Mouse (Mus musculus) stomach, postnatal 0 days (tissue): ENCODE results near the gene Krt39. TPM values are rescaled to one million over a fixed set of nuclear protein-coding genes. Genes with fewer than 3 reads are reported as not detected.

Experiments
- ATAC-seq: fragments of 200-750 bp; cut with Nextera tagmentation; 2 replicates; pipeline ENCODE4 v1.8.0; 2017; ENCODE audit not compliant: low FRiP score, low TSS enrichment
- DNase-seq: peaks from one replicate; pipeline ENCODE4 v3.0.0-alpha.2; 2016; ENCODE audit warnings: low spot score
- H3K27ac ChIP-seq: fragments of 300-500 bp; sonication (generic); replicated peaks from 2 replicates; pipeline ENCODE4 v1.5.1; 2014; ENCODE audit warnings: mild to moderate bottlenecking, control low read depth
- H3K27me3 ChIP-seq: fragments of 300-500 bp; sonication (generic); 2 replicates; pipeline ENCODE4 v1.6.1; 2014; ENCODE audit warnings: low read length; ENCODE audit not compliant: control insufficient read depth, insufficient read depth
- H3K36me3 ChIP-seq: fragments of 300-500 bp; sonication (generic); 2 replicates; pipeline ENCODE4 v1.6.1; 2014; ENCODE audit warnings: low read length, mixed read lengths; ENCODE audit not compliant: control insufficient read depth, insufficient read depth
- H3K4me1 ChIP-seq: fragments of 300-500 bp; sonication (generic); replicated peaks from 2 replicates; pipeline ENCODE4 v1.6.1; 2014; ENCODE audit warnings: antibody characterized with exemption; ENCODE audit not compliant: control insufficient read depth, insufficient read depth
- H3K4me2 ChIP-seq: fragments of 300-500 bp; sonication (generic); replicated peaks from 2 replicates; pipeline ENCODE4 v1.6.1; 2014; ENCODE audit warnings: low read depth, mild to moderate bottlenecking, control low read depth, moderate library complexity
- H3K4me3 ChIP-seq: fragments of 300-500 bp; sonication (generic); 2 replicates; pipeline ENCODE4 v1.5.1; 2014; ENCODE audit warnings: low read depth, low read length, control low read depth
- H3K9ac ChIP-seq: fragments of 300-500 bp; sonication (generic); 2 replicates; pipeline ENCODE4 v1.6.1; 2014; ENCODE audit warnings: mild to moderate bottlenecking, low read length, control low read depth, mixed read lengths
- H3K9me3 ChIP-seq: fragments of 300-500 bp; sonication (generic); 2 replicates; pipeline ENCODE4 v1.6.1; 2016; ENCODE audit warnings: low read length; ENCODE audit not compliant: control insufficient read depth
- CTCF ChIP-seq: IDR thresholded peaks from 2 replicates; pipeline ENCODE4 v1.5.1; 2016; ENCODE audit warnings: antibody characterized with exemption, low read depth, mild to moderate bottlenecking, moderate library complexity
- EP300 ChIP-seq: optimal IDR thresholded peaks from 2 replicates; pipeline ENCODE3; 2016; ENCODE audit warnings: antibody characterized with exemption
- WGBS: fragments of 180-500 bp; shearing (Covaris S2); extraction: QIAGEN DNeasy Blood & Tissue Kit; methylation state at CpG from one replicate; pipeline ENCODE4 v1.1.7; 2014; 5-methylcytosine and 5-hydroxymethylcytosine counted together
- polyA plus RNA-seq: library from polyadenylated mRNA; unstranded; fragments of >200 nt; fragmentation: Nextera tagmentation; extraction: Ambion mirVana; gene quantifications from 2 replicates; pipeline ENCODE4 v1.2.1, GENCODE M21; 2015

Gene Krt39
- polyA plus RNA-seq: 0.07 TPM in 1 of 2 replicates, not detected in the other

DNA sequence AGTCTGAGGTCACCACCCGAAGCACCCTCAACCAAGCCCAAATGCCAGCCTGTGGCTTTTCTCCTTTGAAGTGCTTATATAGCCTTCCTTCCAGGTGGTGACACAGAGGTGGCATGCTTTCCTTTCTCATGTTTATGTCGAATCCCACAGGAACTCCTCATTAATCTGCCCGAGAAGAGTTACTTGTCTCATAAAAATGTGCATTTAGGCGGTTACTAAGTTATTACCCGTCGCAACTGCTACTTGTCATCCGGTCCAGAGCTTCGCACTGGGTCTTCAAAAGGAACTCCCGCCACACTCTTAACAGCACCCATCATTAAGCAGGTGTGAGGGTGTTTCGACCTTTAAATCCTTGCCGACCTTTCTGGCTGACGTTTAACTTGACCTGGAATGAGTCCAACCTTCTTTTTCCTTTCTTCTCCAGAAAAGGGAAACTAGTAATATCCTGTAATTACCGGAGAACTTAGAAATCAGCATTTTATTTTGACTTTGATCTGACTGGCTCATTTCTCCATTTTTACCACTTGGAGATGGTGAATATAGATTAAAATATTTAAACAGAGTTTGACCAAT, at the start of gene Krt39:
Gene Krt39 (minus strand): TSS at position 51 of the 573 bp plus-strand sequence.
- TF ChIP-seq CTCF: no peak
- TF ChIP-seq EP300: no peak
- no peaks in the 10 kb centered on the region for H3K4me1 ChIP-seq
- H3K9me3 ChIP-seq: no peaks in the 10 kb centered on the region
- no peak for DNase-seq
- no peaks in the 10 kb centered on the region for H3K36me3 ChIP-seq
- no peak for ATAC-seq
- no peaks in the 10 kb centered on the region for H3K27me3 ChIP-seq
- H3K4me3 ChIP-seq: no peak within 1 kb of the TSS
- no peak within 1 kb of the TSS for H3K4me2 ChIP-seq
- WGBS: 71% methylated on average over 13 of the region's 13 CpGs
- H3K9ac ChIP-seq: no peak within 1 kb of the TSS
- no peak within 1 kb of the TSS for H3K27ac ChIP-seq

DNA sequence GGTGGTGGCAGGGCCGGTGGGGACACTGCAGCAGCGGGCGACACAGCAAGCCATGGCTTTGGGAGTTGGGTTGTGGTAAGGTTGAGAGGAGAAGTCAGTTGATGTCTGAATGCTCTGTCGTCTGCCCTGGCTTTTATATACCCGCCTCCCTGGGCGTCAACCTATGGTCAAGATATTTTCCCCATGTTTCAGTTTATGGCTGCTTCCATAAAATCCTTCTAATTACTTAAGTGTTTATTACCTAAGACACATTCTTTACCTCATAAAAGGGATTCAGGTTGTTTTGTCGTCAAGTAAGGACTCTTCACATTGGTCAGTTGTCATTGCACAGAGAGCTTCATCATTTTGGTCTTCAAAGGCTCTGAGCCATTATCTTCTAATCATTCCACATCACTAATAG, 45.4 kb upstream of the Krt39 start, which contains the start of gene Krtap3-1:
Gene Krtap3-1 (minus strand): TSS at position 101 of the 400 bp plus-strand sequence.
- no peak within 1 kb of the TSS for H3K4me2 ChIP-seq
- no peaks in the 10 kb centered on the region for H3K9me3 ChIP-seq
- no peak within 1 kb of the TSS for H3K9ac ChIP-seq
- no peak for TF ChIP-seq CTCF
- TF ChIP-seq EP300: no peak
- no peak for DNase-seq
- no peak within 1 kb of the TSS for H3K4me3 ChIP-seq
- no peak for ATAC-seq
- no peaks in the 10 kb centered on the region for H3K4me1 ChIP-seq
- 91% methylated on average over 7 of the region's 7 CpGs for WGBS
- H3K27ac ChIP-seq: no peak within 1 kb of the TSS
- H3K27me3 ChIP-seq: no peaks in the 10 kb centered on the region
- H3K36me3 ChIP-seq: no peaks in the 10 kb centered on the region

- Histone ChIP-seq H3K4me2 (no peak overlapping the region), H3K36me3 (no peaks in the 10 kb centered on the region), H3K27me3 (no peaks in the 10 kb centered on the region), H3K4me1 (no peaks in the 10 kb centered on the region), H3K4me3 (no peak overlapping the region), H3K9ac (no peak overlapping the region), H3K27ac (no peak overlapping the region), H3K9me3 (no peaks in the 10 kb centered on the region)
- no peak for DNase-seq
- ATAC-seq: no peak
- TF ChIP-seq EP300 (no peak), CTCF (no peak)
- WGBS: 79% methylated on average over 6 of the region's 6 CpGs
These were observed 41.4 kb upstream of the Krt39 start for GRCm38 (mm10) chr11:99562580-99562979.

- Histone ChIP-seq H3K27ac (no peak within 1 kb of the TSS), H3K36me3 (no peaks in the 10 kb centered on the region), H3K27me3 (no peaks in the 10 kb centered on the region), H3K4me2 (no peak within 1 kb of the TSS), H3K9me3 (no peaks in the 10 kb centered on the region), H3K9ac (no peak within 1 kb of the TSS), H3K4me3 (no peak within 1 kb of the TSS), H3K4me1 (no peaks in the 10 kb centered on the region)
- DNase-seq (no peak), ATAC-seq (no peak)
- 82% methylated on average over 9 of the region's 9 CpGs for WGBS
- no peak for TF ChIP-seq EP300
- no peak for TF ChIP-seq CTCF
These were observed 38.2 kb upstream of the Krt39 start, which contains the start of gene Gm11939 for GRCm38 (mm10) chr11:99559366-99559765. Gene Gm11939 (minus strand): TSS chr11:99559466.

GRCm38 (mm10) chr11:99557976-99558745, 37.0 kb upstream of the Krt39 start:
- Histone ChIP-seq H3K4me2 (no peak overlapping the region), H3K9me3 (no peaks in the 10 kb centered on the region), H3K27ac (no peak overlapping the region), H3K36me3 (no peaks in the 10 kb centered on the region), H3K27me3 (no peaks in the 10 kb centered on the region), H3K4me3 (no peak overlapping the region), H3K4me1 (no peaks in the 10 kb centered on the region), H3K9ac (no peak overlapping the region)
- 59% methylated on average over 3 of the region's 3 CpGs for WGBS
- no peak for ATAC-seq
- no peak for DNase-seq
- TF ChIP-seq CTCF: no peak
- no peak for TF ChIP-seq EP300

GRCm38 (mm10) chr11:99556753-99557152, 35.6 kb upstream of the Krt39 start, which contains the start of gene Krtap3-2:
Gene Krtap3-2 (minus strand): TSS chr11:99556853.
- Histone ChIP-seq H3K9me3 (no peaks in the 10 kb centered on the region), H3K27ac (no peak within 1 kb of the TSS), H3K4me2 (no peak within 1 kb of the TSS), H3K9ac (no peak within 1 kb of the TSS), H3K36me3 (no peaks in the 10 kb centered on the region), H3K27me3 (no peaks in the 10 kb centered on the region), H3K4me1 (no peaks in the 10 kb centered on the region), H3K4me3 (no peak within 1 kb of the TSS)
- ATAC-seq (no peak), DNase-seq (no peak)
- 79% methylated on average over 2 of the region's 2 CpGs for WGBS
- no peak for TF ChIP-seq CTCF
- TF ChIP-seq EP300: no peak
